Mouse (Mus musculus): ENCODE measurements at regions not wholly inside any gene's neighbourhood (a gene's known extent, or its start where the extent isn't known, plus 50 kb on each side); places are given as distances from the start of the nearest gene placed in this dataset.

- DNase-seq (ENCODE audit: low spot score), result no peak
Observed at GRCm38 (mm10) chr15:67391918-67392317, 891.2 kb upstream of the Lrrc6 start.

GRCm38 (mm10) chr15:67388514-67388913 lies 887.8 kb upstream of the Lrrc6 start:
- no peak for DNase-seq (ENCODE audit: low spot score)

GRCm38 (mm10) chr15:67386896-67387295 lies 886.2 kb upstream of the Lrrc6 start:
- no peak for DNase-seq (ENCODE audit: low spot score)

- no peak for DNase-seq (ENCODE audit: low spot score)
Observed at GRCm38 (mm10) chr15:67373599-67373998, 872.9 kb upstream of the Lrrc6 start.

DNA sequence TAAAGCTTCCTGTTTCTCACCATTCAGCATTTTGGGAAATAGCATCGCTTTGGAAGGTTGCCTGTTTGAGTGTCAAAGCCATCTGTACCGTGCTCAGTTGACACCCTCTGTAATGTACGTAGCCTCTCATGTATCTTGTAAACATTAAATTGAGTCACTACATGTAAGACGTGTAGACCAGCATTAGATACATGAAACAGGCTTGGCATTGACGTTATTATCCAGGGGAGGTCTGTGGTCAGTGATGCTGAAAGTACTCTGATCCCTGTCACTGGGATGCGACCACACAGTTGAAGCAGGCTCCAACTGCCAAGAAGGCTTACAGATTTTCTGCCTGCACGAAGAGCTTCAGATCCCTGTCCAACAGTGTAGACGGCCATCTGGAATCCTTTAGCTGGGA lies 872.3 kb upstream of the Lrrc6 start:
- DNase-seq (ENCODE audit: low spot score), result no peak

DNA sequence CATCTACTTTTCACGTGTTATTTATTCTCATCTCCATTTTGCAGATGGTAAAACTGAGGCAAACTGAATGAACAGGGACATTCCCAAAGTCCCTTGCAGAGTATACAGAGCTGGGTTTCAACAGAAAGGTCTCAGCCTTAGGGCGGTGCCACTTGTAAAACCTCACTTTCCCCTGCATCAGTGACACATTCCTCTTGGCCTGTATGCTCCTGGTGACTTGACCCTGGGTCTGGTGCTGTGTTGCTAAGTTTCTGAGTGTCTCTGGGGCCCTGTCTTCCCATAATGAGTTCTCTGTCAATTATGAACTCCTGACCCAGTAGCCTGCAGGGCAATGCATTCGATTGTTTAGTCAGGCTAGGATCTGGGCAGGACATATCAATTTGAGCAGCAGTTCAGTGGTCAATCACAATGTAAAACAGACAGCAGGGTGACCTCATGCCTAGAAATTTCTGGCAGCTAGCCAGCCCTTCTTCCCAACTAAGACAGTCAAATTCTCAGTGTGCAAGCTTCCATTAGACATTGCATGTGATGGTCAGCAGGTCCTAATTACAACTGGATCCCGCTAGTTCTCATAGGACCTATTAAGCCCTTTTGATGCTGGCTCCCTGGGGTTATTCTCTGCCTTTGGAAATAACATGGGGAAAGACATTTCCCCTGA lies 863.5 kb upstream of the Lrrc6 start:
- DNase-seq (ENCODE audit: low spot score), result no peak

DNA sequence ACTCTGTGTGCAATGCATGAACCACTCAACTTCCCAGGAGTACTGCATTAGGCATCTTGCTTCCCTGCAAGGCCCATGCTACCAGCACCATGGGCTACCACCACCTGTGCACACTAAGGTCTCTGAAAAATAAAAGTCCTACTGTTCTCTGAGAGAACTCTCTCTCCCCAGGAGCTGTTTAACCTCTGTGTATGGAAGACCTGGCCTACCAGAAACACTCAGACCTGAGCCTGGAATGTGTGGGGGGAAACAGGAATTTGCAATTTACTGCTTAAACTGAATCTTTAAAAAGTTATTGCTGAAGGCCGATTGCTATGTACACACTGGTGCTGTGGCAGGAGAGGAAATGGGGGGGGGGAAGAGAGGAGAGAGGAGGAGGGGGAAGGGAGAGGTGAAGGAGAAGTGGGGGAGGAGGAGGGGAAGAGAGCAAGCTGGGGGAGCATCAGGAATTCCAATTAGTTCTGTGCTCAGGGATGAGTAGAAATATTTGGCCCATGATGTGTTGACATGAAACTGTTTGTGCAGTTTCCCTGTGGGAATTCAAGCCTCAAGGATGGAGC lies 860.4 kb upstream of the Lrrc6 start:
- DNase-seq (ENCODE audit: low spot score), result no peak

- DNase-seq (ENCODE audit: low spot score), result no peak
Observed at GRCm38 (mm10) chr15:67357867-67358266, 857.2 kb upstream of the Lrrc6 start.

DNA sequence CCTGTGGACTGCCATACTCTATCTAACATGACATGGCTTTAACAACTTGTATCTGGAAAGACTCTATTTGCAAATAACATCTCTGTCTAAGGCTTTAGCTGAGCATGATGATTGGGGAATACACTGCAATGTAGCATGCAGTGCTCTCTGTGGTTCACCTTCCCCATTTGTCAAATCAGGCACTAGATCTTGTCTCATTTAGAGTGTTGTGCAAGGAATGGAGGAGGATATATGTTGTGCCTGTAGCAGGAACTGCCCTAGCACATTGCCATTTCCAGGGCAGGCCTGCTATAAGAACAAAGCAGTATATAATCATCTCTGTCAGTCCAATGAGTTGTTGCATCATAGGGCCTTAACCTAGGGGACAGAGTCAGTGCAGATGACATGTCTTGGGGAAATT lies 854.6 kb upstream of the Lrrc6 start:
- no peak for DNase-seq (ENCODE audit: low spot score)

DNA sequence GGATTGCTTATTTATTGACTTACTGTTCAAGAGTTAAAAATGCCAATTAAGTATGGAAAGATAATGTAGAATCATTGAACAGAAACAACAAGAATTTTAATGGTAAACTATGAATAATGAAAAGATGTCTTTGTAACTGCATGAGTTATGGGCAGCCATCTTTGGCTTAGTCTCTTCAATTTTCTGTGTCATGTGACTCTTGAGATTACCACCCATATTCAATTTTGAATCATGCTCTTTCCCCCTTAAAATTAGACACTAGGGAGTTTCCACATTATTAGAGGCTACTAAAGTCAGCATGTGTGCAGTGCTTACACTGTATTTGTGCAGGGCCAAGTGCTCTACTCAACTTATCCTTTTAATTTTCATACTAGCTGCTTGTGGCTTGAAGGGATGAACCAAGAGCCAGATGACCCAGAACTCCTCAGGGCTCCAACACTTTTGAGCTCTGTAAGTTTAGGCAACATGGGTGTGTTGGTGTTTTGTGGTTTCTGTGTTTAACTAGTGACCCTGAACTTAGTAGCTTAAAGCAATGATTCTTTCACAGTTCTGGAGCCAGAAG lies 854.0 kb upstream of the Lrrc6 start:
- DNase-seq (ENCODE audit: low spot score), result no peak

DNA sequence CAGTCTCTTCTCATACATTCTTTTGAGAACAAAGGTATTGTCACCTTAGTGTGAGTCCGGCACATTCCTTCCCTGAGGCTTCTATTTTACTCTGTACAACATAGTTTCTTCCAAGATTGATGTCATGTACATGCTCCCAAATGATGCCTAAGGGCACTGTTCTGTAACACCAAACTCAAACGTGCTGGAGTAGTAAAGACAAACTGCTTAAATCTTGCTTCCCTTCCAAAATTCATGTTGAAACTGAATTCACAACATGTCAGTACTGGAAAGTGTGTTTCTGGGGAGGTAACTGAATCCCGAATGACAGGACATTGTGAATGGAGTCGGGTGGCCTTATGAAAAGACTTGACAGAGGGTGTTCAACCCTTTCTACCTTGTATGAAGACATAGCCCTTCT lies 848.8 kb upstream of the Lrrc6 start:
- DNase-seq (ENCODE audit: low spot score), result no peak

GRCm38 (mm10) chr15:67345179-67346148 lies 844.8 kb upstream of the Lrrc6 start:
- no peak for DNase-seq (ENCODE audit: low spot score)

- DNase-seq (ENCODE audit: low spot score), result no peak
Observed at GRCm38 (mm10) chr15:67342050-67342449, 841.3 kb upstream of the Lrrc6 start.

GRCm38 (mm10) chr15:67337040-67337395 lies 836.3 kb upstream of the Lrrc6 start:
- no peak for DNase-seq (ENCODE audit: low spot score)

GRCm38 (mm10) chr15:67336294-67337039 lies 835.8 kb upstream of the Lrrc6 start:
- no peak for DNase-seq (ENCODE audit: low spot score)

DNA sequence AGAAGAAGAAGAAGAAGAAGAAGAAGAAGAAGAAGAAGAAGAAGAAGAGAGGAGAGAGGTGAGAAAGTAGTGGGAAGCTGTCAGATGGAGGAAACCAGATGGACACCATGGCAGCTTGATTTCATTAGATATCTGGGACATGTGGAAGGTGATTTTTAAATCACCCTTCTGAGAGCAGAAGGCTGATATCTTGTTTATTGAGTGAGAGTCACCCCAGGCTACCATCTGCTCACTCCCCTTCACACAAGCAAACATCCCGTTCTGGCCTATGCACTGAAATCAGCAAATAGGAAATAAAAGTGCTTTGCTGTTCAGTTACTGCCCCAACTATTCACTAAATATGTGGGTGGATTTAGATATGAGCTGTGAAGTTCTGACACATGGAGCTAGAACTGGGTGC lies 831.8 kb upstream of the Lrrc6 start:
- DNase-seq (ENCODE audit: low spot score), result no peak

DNA sequence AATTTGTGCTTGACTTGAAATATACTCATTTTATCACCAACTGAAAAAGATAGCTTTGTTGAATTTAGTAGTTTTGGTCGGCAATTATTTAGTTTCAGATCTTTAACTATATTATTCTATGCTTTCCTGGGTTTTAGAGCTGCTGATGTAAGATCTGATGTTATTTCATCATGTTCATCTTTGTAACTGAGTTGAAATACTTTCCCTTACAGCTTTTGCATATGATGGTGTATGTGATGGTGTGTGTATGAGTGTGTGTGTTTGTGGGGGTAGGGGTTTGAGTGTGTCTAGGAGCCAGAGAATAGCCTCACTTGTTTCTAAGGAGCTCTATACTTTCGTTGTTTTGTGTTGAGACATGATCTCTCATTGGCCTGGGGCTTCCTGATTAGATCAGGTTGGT lies 819.6 kb upstream of the Lrrc6 start:
- no peak for DNase-seq (ENCODE audit: low spot score)

DNA sequence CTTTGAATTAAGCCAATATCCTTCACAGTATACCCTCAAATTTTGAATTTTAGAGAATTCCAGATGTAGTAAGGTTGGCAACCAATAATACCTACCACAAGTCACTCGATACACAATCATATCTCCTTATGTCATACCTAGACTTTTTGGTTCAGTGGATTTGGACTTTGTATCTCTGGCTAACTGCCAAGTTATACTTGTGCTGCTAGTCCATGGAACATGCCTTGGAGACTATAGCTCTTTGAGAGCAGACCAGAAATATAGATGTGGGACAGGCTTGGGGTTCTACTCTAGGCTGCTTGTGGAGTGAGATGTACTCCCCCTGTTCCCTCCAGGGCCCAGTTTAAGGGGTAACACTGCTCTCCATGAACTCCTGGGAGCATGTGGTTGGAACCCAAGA lies 814.5 kb upstream of the Lrrc6 start:
- no peak for DNase-seq (ENCODE audit: low spot score)

- no peak for DNase-seq (ENCODE audit: low spot score)
Observed at GRCm38 (mm10) chr15:67313648-67314047, 812.9 kb upstream of the Lrrc6 start.

GRCm38 (mm10) chr15:67305681-67306080 lies 805.0 kb upstream of the Lrrc6 start:
- DNase-seq (ENCODE audit: low spot score), result no peak

DNA sequence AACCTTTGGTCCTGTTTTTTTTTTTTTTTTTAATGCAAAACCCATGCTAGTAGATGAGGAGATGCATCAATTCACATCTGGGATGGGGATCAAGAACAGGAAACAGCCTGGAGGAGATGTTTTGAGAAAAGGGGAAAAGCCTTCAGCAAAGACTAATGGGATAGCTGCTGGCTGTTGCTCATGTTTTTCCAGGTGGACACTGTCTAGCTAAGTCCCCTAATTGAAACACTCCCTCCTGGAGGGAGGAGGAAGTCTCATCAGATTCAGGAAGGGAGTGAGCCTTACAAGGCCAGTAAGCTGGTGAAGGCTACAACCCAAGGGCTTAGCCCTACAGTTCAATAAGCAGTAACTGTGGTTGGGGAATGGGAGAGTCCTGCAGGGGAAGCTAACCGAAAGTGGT lies 803.1 kb upstream of the Lrrc6 start:
- no peak for DNase-seq (ENCODE audit: low spot score)

DNA sequence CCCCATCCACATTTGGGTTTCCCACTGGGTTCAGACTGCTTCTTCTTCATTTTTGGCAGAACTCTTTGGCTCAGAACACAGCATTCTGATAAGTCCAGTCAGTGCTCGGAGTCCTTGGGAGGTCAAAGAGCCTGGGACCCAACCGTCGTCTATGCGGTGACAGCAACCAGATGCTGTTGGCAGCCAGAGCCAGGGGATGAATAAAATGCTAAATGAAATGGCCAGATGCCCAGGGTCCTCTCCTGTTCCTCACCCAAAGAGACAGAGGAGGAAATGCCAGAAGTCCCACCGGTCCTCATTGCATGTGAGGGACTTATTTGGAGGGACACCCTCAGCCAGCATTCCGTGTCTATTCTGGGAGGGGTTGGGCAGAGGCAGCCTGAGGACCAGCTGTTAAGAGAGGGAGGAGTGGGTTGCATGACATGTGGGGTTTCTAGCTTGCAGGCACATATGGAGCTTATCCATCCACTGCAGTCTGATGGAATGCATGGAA lies 801.2 kb upstream of the Lrrc6 start:
- no peak for DNase-seq (ENCODE audit: low spot score)

Data from spleen, adult 12 weeks (tissue).